Mouse (Mus musculus): ENCODE measurements at regions not wholly inside any gene's neighbourhood (a gene's known extent, or its start where the extent isn't known, plus 50 kb on each side); places are given as distances from the start of the nearest gene placed in this dataset.
A peak's percentile ranks its signal among the peaks of the same experiment; 100 is the strongest.

GRCm38 (mm10) chr7:70300516-70300915 lies 66.0 kb downstream of the Nr2f2 start:
- no peaks in the 10 kb centered on the region for H3K27me3 ChIP-seq (replicated peaks; ENCODE audit: control insufficient read depth, insufficient read depth, low read length)
- no peak for TF ChIP-seq POLR2A (IDR thresholded peaks at IDR 0.05; ENCODE audit: low read depth, low read length)
- peak; percentile 54 for TF ChIP-seq CTCF (conservative IDR thresholded peaks at IDR 0.05; ENCODE audit: insufficient read depth, insufficient read length, low read depth, low read length)
- WGBS = 36% methylated on average over 5 of the region's 5 CpGs
- 0 out of 2 replicates have a peak, but pooled peaks cover 6% of the 10 kb centered on the region for H3K4me1 ChIP-seq (ENCODE audit: control insufficient read depth, insufficient read depth, low read length)
- no peaks in the 10 kb centered on the region for H3K36me3 ChIP-seq (ENCODE audit: control insufficient read depth, insufficient read depth, low read length)
- DNase-seq = peak; percentile 96
- H3K4me3 ChIP-seq (ENCODE audit: insufficient read depth, low read depth, low read length) = no peak overlapping the region
- H3K27ac ChIP-seq (ENCODE audit: insufficient read depth, low read depth, low read length) = no peak overlapping the region

- no peak overlapping the region for H3K4me3 ChIP-seq (ENCODE audit: insufficient read depth, low read depth, low read length)
- 97% methylated on average over 6 of the region's 6 CpGs for WGBS
- H3K27ac ChIP-seq (ENCODE audit: insufficient read depth, low read depth, low read length) = no peak overlapping the region
- TF ChIP-seq CTCF (conservative IDR thresholded peaks at IDR 0.05; ENCODE audit: insufficient read depth, insufficient read length, low read depth, low read length) = no peak
- no peak for TF ChIP-seq POLR2A (IDR thresholded peaks at IDR 0.05; ENCODE audit: low read depth, low read length)
- H3K27me3 ChIP-seq (replicated peaks; ENCODE audit: control insufficient read depth, insufficient read depth, low read length) = no peaks in the 10 kb centered on the region
- no peaks in the 10 kb centered on the region for H3K36me3 ChIP-seq (ENCODE audit: control insufficient read depth, insufficient read depth, low read length)
- no peaks in the 10 kb centered on the region for H3K4me1 ChIP-seq (ENCODE audit: control insufficient read depth, insufficient read depth, low read length)
- DNase-seq = no peak
Measured at GRCm38 (mm10) chr7:70291431-70291830, 75.1 kb downstream of the Nr2f2 start.

GRCm38 (mm10) chr7:70290733-70291320 lies 75.7 kb downstream of the Nr2f2 start:
- Histone ChIP-seq H3K27me3 (replicated peaks; ENCODE audit: control insufficient read depth, insufficient read depth, low read length) (no peaks in the 10 kb centered on the region), H3K4me1 (ENCODE audit: control insufficient read depth, insufficient read depth, low read length) (no peaks in the 10 kb centered on the region), H3K27ac (ENCODE audit: insufficient read depth, low read depth, low read length) (no peak overlapping the region), H3K4me3 (ENCODE audit: insufficient read depth, low read depth, low read length) (no peak overlapping the region), H3K36me3 (ENCODE audit: control insufficient read depth, insufficient read depth, low read length) (no peaks in the 10 kb centered on the region)
- DNase-seq = no peak
- TF ChIP-seq CTCF (conservative IDR thresholded peaks at IDR 0.05; ENCODE audit: insufficient read depth, insufficient read length, low read depth, low read length) (no peak), POLR2A (IDR thresholded peaks at IDR 0.05; ENCODE audit: low read depth, low read length) (no peak)
- 81% methylated on average over 8 of the region's 8 CpGs for WGBS

- H3K27me3 ChIP-seq (replicated peaks; ENCODE audit: control insufficient read depth, insufficient read depth, low read length) = no peaks in the 10 kb centered on the region
- H3K27ac ChIP-seq (ENCODE audit: insufficient read depth, low read depth, low read length) = no peak overlapping the region
- DNase-seq = no peak
- TF ChIP-seq CTCF (conservative IDR thresholded peaks at IDR 0.05; ENCODE audit: insufficient read depth, insufficient read length, low read depth, low read length) = no peak
- H3K4me1 ChIP-seq (ENCODE audit: control insufficient read depth, insufficient read depth, low read length) = no peaks in the 10 kb centered on the region
- H3K4me3 ChIP-seq (ENCODE audit: insufficient read depth, low read depth, low read length) = no peak overlapping the region
- WGBS = 86% methylated on average over 6 of the region's 6 CpGs
- no peaks in the 10 kb centered on the region for H3K36me3 ChIP-seq (ENCODE audit: control insufficient read depth, insufficient read depth, low read length)
Measured at GRCm38 (mm10) chr7:70290277-70290676, 76.3 kb downstream of the Nr2f2 start.

- no peak for DNase-seq
- H3K36me3 ChIP-seq (ENCODE audit: control insufficient read depth, insufficient read depth, low read length) = no peaks in the 10 kb centered on the region
- no peaks in the 10 kb centered on the region for H3K27me3 ChIP-seq (replicated peaks; ENCODE audit: control insufficient read depth, insufficient read depth, low read length)
- H3K27ac ChIP-seq (ENCODE audit: insufficient read depth, low read depth, low read length) = no peak overlapping the region
- 39% methylated on average over 5 of the region's 5 CpGs for WGBS
- H3K4me3 ChIP-seq (ENCODE audit: insufficient read depth, low read depth, low read length) = no peak overlapping the region
- TF ChIP-seq CTCF (conservative IDR thresholded peaks at IDR 0.05; ENCODE audit: insufficient read depth, insufficient read length, low read depth, low read length) (no peak), POLR2A (IDR thresholded peaks at IDR 0.05; ENCODE audit: low read depth, low read length) (no peak)
- H3K4me1 ChIP-seq (ENCODE audit: control insufficient read depth, insufficient read depth, low read length) = no peaks in the 10 kb centered on the region
Measured at GRCm38 (mm10) chr7:70288621-70289020, 77.9 kb downstream of the Nr2f2 start.

- H3K36me3 ChIP-seq (ENCODE audit: control insufficient read depth, insufficient read depth, low read length) = no peaks in the 10 kb centered on the region
- no peaks in the 10 kb centered on the region for H3K4me1 ChIP-seq (ENCODE audit: control insufficient read depth, insufficient read depth, low read length)
- no peak overlapping the region for H3K27ac ChIP-seq (ENCODE audit: insufficient read depth, low read depth, low read length)
- no peaks in the 10 kb centered on the region for H3K27me3 ChIP-seq (replicated peaks; ENCODE audit: control insufficient read depth, insufficient read depth, low read length)
- peak; percentile 64 for DNase-seq
- WGBS = 6% methylated on average over 29 of the region's 29 CpGs
- H3K4me3 ChIP-seq (ENCODE audit: insufficient read depth, low read depth, low read length) = peak overlapping the region; percentile 2; the same call in 1 of the 2 replicates
- TF ChIP-seq CTCF (conservative IDR thresholded peaks at IDR 0.05; ENCODE audit: insufficient read depth, insufficient read length, low read depth, low read length) = no peak
- TF ChIP-seq POLR2A (IDR thresholded peaks at IDR 0.05; ENCODE audit: low read depth, low read length) = no peak
Measured at GRCm38 (mm10) chr7:70287891-70288421, 78.6 kb downstream of the Nr2f2 start.

GRCm38 (mm10) chr7:70286836-70287355 lies 79.6 kb downstream of the Nr2f2 start:
- H3K4me1 ChIP-seq (ENCODE audit: control insufficient read depth, insufficient read depth, low read length) = no peaks in the 10 kb centered on the region
- H3K4me3 ChIP-seq (ENCODE audit: insufficient read depth, low read depth, low read length) = no peak overlapping the region
- TF ChIP-seq CTCF (conservative IDR thresholded peaks at IDR 0.05; ENCODE audit: insufficient read depth, insufficient read length, low read depth, low read length) (no peak), POLR2A (IDR thresholded peaks at IDR 0.05; ENCODE audit: low read depth, low read length) (no peak)
- WGBS = 61% methylated on average over 14 of the region's 14 CpGs
- no peak for DNase-seq
- H3K36me3 ChIP-seq (ENCODE audit: control insufficient read depth, insufficient read depth, low read length) = no peaks in the 10 kb centered on the region
- no peaks in the 10 kb centered on the region for H3K27me3 ChIP-seq (replicated peaks; ENCODE audit: control insufficient read depth, insufficient read depth, low read length)
- no peak overlapping the region for H3K27ac ChIP-seq (ENCODE audit: insufficient read depth, low read depth, low read length)
